Mouse (Mus musculus) lung, embryonic 14.5 days (tissue): ENCODE results near the gene Ntmt1. TPM values are rescaled to one million over a fixed set of nuclear protein-coding genes. Genes with fewer than 3 reads are reported as not detected.
A peak's percentile ranks its signal among the peaks of the same experiment; 100 is the strongest.

ENCODE experiments used
- ATAC-seq: fragments of 200-750 bp; cut with Nextera tagmentation; 2 replicates; pipeline ENCODE4 v1.8.0; 2017; ENCODE audit warnings: mild to moderate bottlenecking, moderate TSS enrichment, moderate library complexity; ENCODE audit not compliant: insufficient read depth
- DNase-seq: peaks from one replicate; pipeline ENCODE4 v3.0.0-alpha.2; 2015
- H3K27ac ChIP-seq: fragments of 300-500 bp; sonication (generic); 2 replicates; pipeline ENCODE4 v1.5.1; 2014; ENCODE audit warnings: low read depth, mild to moderate bottlenecking, moderate library complexity
- H3K27me3 ChIP-seq: fragments of 300-500 bp; sonication (generic); 2 replicates; pipeline ENCODE4 v1.6.1; 2014; ENCODE audit warnings: low read length, control low read depth; ENCODE audit not compliant: insufficient read depth
- H3K36me3 ChIP-seq: fragments of 300-500 bp; sonication (generic); 2 replicates; pipeline ENCODE4 v1.6.1; 2014; ENCODE audit warnings: control low read depth; ENCODE audit not compliant: insufficient read depth
- H3K4me1 ChIP-seq: fragments of 300-500 bp; sonication (generic); 2 replicates; pipeline ENCODE4 v1.6.1; 2014; ENCODE audit warnings: antibody characterized with exemption, control low read depth; ENCODE audit not compliant: insufficient read depth
- H3K4me2 ChIP-seq: fragments of 300-500 bp; sonication (generic); 2 replicates; pipeline ENCODE4 v1.6.1; 2014; ENCODE audit warnings: mild to moderate bottlenecking
- H3K4me3 ChIP-seq: fragments of 300-500 bp; sonication (generic); 2 replicates; pipeline ENCODE4 v1.5.1; 2014; ENCODE audit warnings: low read depth, low read length
- H3K9ac ChIP-seq: fragments of 300-500 bp; sonication (generic); 2 replicates; pipeline ENCODE4 v1.6.1; 2014
- H3K9me3 ChIP-seq: fragments of 300-500 bp; sonication (generic); 2 replicates; pipeline ENCODE4 v1.6.1; 2016; ENCODE audit warnings: low read depth, low read length, control low read depth
- CTCF ChIP-seq: IDR thresholded peaks from 2 replicates; pipeline ENCODE4 v1.5.1; 2016; ENCODE audit warnings: antibody characterized with exemption, low read depth
- WGBS: fragments of 180-500 bp; shearing (Covaris S2); extraction: QIAGEN DNeasy Blood & Tissue Kit; methylation state at CpG from one replicate; pipeline ENCODE4 v1.1.7; 2014; 5-methylcytosine and 5-hydroxymethylcytosine counted together
- polyA plus RNA-seq: library from polyadenylated mRNA; unstranded; fragments of >200 nt; fragmentation: Nextera tagmentation; extraction: Ambion mirVana; gene quantifications from 2 replicates; pipeline ENCODE4 v1.2.1, GENCODE M21; 2014

Gene Ntmt1
- polyA plus RNA-seq, 1 experiment from 2014 or later = 96.0 TPM

DNA sequence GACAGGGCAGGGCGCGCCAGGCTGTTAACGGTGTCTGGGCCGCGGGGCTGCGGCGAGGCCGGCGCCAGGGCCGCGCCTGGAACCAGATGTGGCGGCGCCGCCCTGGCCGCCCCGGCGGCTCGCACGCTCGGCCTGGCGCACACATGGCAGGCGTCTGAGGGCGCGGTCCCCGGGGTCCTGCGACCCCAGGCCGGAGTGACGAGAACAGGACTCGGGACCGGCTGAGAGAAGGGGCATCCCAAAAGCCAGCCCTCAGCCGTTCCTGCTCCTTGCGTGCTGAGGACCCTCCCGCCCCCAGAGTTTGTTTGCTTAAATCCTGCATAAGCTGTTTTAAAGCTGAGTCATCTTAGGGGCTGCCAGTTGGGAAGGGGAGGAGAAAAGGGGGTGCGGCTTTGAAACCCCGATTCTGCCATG, 57.3 kb downstream of the Ntmt1 start:
- Histone ChIP-seq H3K27ac (no peak overlapping the region), H3K4me2 (peak overlapping the region; percentile 66), H3K27me3 (peaks cover 6% of the 10 kb centered on the region; the same call in 1 of the 2 replicates), H3K9ac (peak overlapping the region; percentile 44), H3K4me3 (peak overlapping the region; percentile 31), H3K36me3 (no peaks in the 10 kb centered on the region), H3K9me3 (no peaks in the 10 kb centered on the region), H3K4me1 (peaks cover 8% of the 10 kb centered on the region; the same call in 1 of the 2 replicates)
- DNase-seq (peak; percentile 56), ATAC-seq (peak; percentile 59)
- TF ChIP-seq CTCF = no peak
- WGBS = 3% methylated on average over 35 of the region's 35 CpGs

DNA sequence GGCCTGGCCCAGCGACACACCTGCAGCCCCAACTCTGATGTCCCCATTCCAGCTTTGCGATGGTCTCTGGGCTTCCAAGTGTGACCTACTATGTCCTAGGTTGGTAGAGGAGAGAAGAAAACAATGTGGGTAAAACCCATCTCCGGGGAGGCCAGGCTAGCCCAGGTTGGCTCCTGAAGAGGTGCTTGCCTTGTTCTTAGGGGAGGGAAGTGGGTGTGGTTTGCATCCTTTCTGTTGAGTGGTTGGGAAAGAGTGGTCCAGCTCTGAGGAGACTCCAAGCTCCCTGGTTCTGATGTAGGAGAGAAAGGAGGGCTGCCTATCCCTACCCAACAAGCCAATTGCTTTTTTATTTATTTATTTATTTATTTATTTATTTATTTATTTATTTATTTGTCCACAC, 57.8 kb downstream of the Ntmt1 start:
- no peak overlapping the region; the same call in 1 of the 2 replicates for H3K4me3 ChIP-seq
- H3K36me3 ChIP-seq = no peaks in the 10 kb centered on the region
- DNase-seq = no peak
- H3K9ac ChIP-seq = peak overlapping the region; percentile 44; the same call in 1 of the 2 replicates
- ATAC-seq = no peak
- no peak for TF ChIP-seq CTCF
- WGBS = 51% methylated on average over 3 of the region's 3 CpGs
- H3K27me3 ChIP-seq = peaks cover 6% of the 10 kb centered on the region; the same call in 1 of the 2 replicates
- peaks cover 8% of the 10 kb centered on the region; the same call in 1 of the 2 replicates for H3K4me1 ChIP-seq
- peak overlapping the region; percentile 66 for H3K4me2 ChIP-seq
- H3K9me3 ChIP-seq = no peaks in the 10 kb centered on the region
- H3K27ac ChIP-seq = no peak overlapping the region

DNA sequence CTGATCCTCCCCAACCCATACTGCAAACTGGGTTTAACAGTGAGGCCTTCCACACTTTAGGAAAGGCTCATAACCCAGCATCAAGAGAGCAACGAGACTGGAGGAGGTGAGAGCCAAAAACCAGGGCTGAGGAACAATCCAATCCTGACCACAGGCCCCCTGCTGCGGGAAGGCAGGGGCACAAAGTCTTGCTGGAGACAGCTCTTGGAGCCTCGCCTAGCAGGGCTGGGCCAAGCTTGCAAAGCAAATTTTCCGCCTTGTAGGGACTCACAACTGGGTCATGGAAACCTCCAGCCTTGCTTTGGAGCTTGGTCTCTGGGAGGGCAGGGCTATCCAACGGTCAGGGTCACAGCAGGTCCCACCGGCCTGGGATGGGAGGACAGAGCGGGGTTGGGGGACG, 63.2 kb downstream of the Ntmt1 start:
- peaks cover 6% of the 10 kb centered on the region; the same call in 1 of the 2 replicates for H3K4me1 ChIP-seq
- 68% methylated on average over 8 of the region's 8 CpGs for WGBS
- TF ChIP-seq CTCF = no peak
- no peak overlapping the region for H3K27ac ChIP-seq
- H3K9ac ChIP-seq = no peak overlapping the region
- H3K9me3 ChIP-seq = no peaks in the 10 kb centered on the region
- no peaks in the 10 kb centered on the region for H3K27me3 ChIP-seq
- DNase-seq (no peak), ATAC-seq (no peak)
- no peak overlapping the region for H3K4me3 ChIP-seq
- H3K4me2 ChIP-seq = no peak overlapping the region
- no peaks in the 10 kb centered on the region for H3K36me3 ChIP-seq

Other genes starting within 250 kb of the Ntmt1 start
- gene Cstad, start 212.8 kb upstream of the Ntmt1 start, polyA plus RNA-seq = 0.95 and 1.5 TPM in 2 replicates
- 3.9 and 4.3 TPM in 2 replicates for gene 1700001O22Rik, start 4.2 kb upstream of the Ntmt1 start, polyA plus RNA-seq
- 32.1 and 34.5 TPM in 2 replicates for gene Asb6, start 22.5 kb downstream of the Ntmt1 start, polyA plus RNA-seq
- 15.7 and 15.9 TPM in 2 replicates for gene Prrx2, start 27.1 kb downstream of the Ntmt1 start, polyA plus RNA-seq
- gene Ptges, start 122.0 kb downstream of the Ntmt1 start, polyA plus RNA-seq = 17.7 and 18.4 TPM in 2 replicates
- gene Tor1b, start 145.1 kb downstream of the Ntmt1 start, polyA plus RNA-seq = 41.0 and 41.8 TPM in 2 replicates
- 66.4 and 71.6 TPM in 2 replicates for gene Tor1a, start 160.1 kb downstream of the Ntmt1 start, polyA plus RNA-seq
- gene BC005624, start 174.4 kb downstream of the Ntmt1 start, polyA plus RNA-seq = 50.0 and 51.3 TPM in 2 replicates
- gene Usp20, start 174.5 kb downstream of the Ntmt1 start, polyA plus RNA-seq = 11.1 and 12.4 TPM in 2 replicates